Mouse (Mus musculus): ENCODE measurements around the gene Ube2b.

DNA sequence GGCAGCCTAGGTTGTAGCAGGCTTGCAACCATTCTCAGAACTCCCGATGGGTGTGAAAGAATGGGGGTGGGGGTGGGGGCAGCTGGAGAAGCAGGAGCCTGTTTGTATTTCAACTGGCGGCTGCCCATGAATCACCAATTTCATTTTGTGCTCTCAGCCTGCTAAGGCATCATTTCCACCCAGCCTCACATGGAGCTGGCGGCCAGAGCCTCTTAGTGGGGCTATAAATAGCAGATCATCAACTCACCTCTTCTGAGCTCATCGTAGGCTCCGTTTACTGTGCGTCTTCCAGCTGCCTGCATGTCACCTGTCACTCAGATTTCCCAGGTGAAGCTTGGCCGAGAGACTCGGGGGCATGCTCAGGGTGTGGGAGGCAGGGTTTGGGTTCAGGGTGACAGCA, 55.0 kb downstream of the Ube2b start:
- no peak for TF ChIP-seq CTCF (IDR thresholded peaks at IDR 0.05; ENCODE audit: low read depth)
- TF ChIP-seq EP300 (IDR thresholded peaks at IDR 0.05; ENCODE audit: low read depth) = no peak

All from liver, embryonic 14.5 days (tissue).